Mouse (Mus musculus): ENCODE data around the gene Tshz3. TPM values are rescaled to one million over a fixed set of nuclear protein-coding genes. Genes with fewer than 3 reads are reported as not detected.

The Tshz3 gene
- polyA plus RNA-seq, 1 experiment, result 34.9 TPM

DNA sequence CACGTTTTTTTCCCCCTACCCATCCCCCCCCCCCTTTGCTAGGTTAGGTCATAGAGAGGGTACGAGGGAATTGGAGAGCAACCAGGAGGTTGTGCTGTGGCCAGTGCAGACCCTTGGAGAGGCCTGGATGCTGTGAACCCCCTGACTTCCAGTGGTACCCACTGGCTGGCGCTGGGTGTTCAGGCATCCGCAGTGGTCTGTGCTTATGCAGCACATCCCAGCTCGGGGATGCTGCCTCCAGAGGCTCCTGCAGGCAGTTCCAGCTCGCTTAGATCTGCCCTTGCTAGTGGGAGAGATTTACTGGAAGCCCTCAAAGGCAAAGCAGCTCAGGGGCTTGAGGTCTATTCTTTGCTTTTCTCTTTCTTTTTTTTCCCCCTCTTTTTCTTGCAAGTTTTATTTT is 19.3 kb downstream of the Tshz3 start:
- peak; percentile 78 for DNase-seq (ENCODE audit: low read depth)

DNA sequence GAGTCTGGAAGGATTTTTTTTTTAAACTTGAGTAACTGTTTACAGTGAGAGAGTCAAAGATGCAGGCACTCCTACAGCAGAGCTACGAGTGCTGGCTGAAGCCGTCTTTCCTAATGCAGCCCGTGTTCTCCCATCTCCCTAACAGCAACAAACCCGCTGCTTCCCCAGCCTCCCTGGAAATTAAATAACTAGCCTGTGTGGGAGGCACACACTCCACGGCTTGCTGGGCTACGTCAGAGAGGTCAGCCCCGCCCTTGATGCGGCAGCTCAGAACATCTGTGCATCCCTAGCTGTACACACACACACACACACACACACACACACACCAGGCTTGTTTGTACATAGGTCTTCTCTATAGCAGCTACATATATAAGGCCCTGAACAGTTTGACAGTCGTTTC is 22.9 kb downstream of the Tshz3 start:
- TF ChIP-seq CTCF (IDR thresholded peaks at IDR 0.05; ENCODE audit: borderline replicate concordance, extremely low read depth, insufficient read depth, insufficient read length), result no peak
- DNase-seq (ENCODE audit: low read depth), result no peak

More for the DNA sequence above, 19.3 kb downstream of the Tshz3 start:
- TF ChIP-seq CTCF (IDR thresholded peaks at IDR 0.05; ENCODE audit: borderline replicate concordance, extremely low read depth, insufficient read depth, insufficient read length), result peak; percentile 62
- TF ChIP-seq POLR2A (IDR thresholded peaks at IDR 0.05; ENCODE audit: borderline replicate concordance, extremely low read depth, insufficient read depth, insufficient read length, poor library complexity, severe bottlenecking), result no peak

DNA sequence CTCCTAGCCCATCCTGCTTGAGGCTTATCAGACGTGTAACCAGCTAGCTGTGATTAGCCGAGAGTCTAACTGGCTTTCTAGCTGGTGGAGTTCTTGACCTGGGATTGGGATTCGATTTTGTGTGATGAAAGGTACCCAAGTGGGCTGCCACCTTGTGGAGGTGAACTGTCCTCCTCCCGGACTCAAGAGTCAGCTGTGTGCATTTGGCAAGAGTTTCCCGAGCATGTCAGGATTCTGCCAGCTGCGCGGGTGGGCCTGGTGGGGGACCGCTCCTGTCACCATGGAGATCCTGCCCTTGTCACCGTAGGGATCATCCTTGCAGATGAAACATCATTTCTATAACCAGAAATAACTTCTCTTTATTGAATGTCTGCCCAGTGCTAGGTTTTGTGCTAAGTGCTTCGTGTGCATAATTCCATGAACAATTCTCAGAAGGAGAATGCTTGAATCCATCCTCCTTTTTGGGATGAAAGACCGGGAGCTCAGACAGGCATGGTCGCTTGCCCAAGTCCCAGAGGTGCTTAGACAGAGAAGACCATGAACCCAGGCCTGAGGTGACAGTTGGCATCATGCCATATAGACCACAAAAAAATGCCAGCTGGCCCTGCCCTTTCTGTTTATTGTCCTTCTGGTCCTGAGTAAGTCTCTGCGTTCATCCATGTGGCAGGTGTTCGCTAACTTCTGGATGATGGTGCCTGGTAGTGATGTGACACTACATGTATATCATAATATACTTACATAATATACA is 38.6 kb downstream of the Tshz3 start:
- DNase-seq (ENCODE audit: low read depth), result peak; percentile 42
- peak; percentile 7; the same call in 1 of the 2 replicates for TF ChIP-seq CTCF (IDR thresholded peaks at IDR 0.05; ENCODE audit: borderline replicate concordance, extremely low read depth, insufficient read depth, insufficient read length)
- no peak for TF ChIP-seq POLR2A (IDR thresholded peaks at IDR 0.05; ENCODE audit: borderline replicate concordance, extremely low read depth, insufficient read depth, insufficient read length, poor library complexity, severe bottlenecking)

DNA sequence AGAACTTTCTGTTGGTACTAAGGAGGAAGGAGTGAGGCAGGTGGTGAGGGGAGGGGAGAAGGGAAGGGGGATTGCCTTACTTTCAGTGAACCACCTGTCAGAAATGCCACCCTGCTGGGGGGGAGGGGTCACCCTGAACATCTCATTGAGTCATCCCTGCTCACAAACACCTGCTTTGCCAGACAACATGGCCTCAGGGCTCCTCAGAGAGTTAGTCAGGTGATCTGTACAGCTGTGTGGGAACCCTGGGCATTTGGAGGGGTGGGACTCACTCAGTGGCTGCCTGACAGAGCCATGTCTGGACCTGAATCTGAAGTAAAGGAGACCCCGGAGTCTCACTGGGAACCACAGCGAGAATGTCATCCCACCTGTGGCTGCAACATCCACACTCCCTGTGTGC is 53.6 kb downstream of the Tshz3 start:
- TF ChIP-seq POLR2A (IDR thresholded peaks at IDR 0.05; ENCODE audit: borderline replicate concordance, extremely low read depth, insufficient read depth, insufficient read length, poor library complexity, severe bottlenecking), result no peak
- TF ChIP-seq CTCF (IDR thresholded peaks at IDR 0.05; ENCODE audit: borderline replicate concordance, extremely low read depth, insufficient read depth, insufficient read length), result no peak
- DNase-seq (ENCODE audit: low read depth), result no peak

DNA sequence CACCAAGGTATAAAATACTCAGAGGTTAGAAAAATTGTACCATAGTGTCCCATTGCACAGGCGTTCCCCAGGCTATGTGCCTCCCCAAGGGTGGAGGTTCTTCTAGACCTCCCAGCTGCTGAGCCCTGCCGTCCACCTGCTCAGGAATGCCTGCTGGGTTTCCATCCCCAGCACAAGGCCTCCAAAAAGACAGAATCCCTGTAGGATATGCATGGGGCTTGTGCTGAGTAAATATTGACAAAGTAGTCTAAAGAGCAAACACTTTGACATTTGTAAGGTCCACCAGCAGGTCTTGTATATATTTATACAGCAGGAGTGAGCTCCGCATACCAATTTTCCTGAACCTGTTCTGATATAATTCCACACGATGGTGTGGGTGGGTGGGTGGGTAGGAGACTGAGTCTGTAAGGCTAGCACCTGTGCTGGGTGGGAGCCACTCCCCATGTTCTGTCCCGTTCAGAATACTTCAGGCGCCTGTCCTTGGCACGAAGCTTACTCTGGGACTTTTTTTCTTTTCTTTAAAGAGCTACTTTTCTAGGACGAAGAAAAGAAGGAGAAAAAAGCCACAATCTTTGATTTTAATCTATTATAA is 69.7 kb downstream of the Tshz3 start:
- no peak for TF ChIP-seq POLR2A (IDR thresholded peaks at IDR 0.05; ENCODE audit: borderline replicate concordance, extremely low read depth, insufficient read depth, insufficient read length, poor library complexity, severe bottlenecking)
- TF ChIP-seq CTCF (IDR thresholded peaks at IDR 0.05; ENCODE audit: borderline replicate concordance, extremely low read depth, insufficient read depth, insufficient read length), result no peak
- DNase-seq (ENCODE audit: low read depth), result no peak

DNA sequence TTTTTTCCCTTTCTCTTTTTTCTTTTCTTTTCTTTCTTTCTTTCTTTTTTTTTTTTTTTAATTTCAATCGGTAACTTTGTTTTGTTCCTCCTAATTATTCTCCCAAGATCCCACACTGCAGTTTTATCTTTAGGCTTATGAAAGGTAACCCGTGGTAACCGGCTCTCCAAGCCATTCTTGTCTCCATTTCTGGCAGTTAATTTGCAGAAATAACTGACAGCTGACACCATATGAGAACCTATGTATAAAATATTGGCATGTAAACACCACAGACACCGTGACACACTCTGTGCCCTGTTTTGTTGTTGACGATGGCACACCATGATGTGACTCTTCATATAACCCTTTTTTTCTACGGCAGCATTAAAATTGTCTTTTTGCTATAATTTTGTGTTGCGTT is 75.2 kb downstream of the Tshz3 start:
- TF ChIP-seq CTCF (IDR thresholded peaks at IDR 0.05; ENCODE audit: borderline replicate concordance, extremely low read depth, insufficient read depth, insufficient read length) (no peak), POLR2A (IDR thresholded peaks at IDR 0.05; ENCODE audit: borderline replicate concordance, extremely low read depth, insufficient read depth, insufficient read length, poor library complexity, severe bottlenecking) (no peak)
- peak; percentile 64 for DNase-seq (ENCODE audit: low read depth)

DNA sequence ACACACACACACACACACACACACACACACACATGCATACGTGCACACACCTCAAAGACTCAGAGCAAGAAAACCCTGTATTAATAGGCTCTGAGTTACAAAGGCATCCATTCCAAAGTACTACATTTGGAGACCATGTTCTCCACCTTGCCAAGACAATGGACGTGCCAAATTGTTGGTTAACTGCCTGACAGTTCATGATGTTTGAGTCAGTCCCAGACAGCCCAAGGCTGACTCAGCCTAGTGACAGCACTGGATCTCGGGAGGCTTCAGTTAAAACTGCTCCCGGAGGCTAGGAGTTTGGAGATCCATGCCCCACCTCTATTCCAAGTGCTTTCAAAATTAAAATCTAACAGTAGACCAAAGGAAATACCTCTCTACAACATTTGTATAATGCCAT is 79.0 kb downstream of the Tshz3 start:
- no peak for TF ChIP-seq CTCF (IDR thresholded peaks at IDR 0.05; ENCODE audit: borderline replicate concordance, extremely low read depth, insufficient read depth, insufficient read length)
- DNase-seq (ENCODE audit: low read depth), result no peak

DNA sequence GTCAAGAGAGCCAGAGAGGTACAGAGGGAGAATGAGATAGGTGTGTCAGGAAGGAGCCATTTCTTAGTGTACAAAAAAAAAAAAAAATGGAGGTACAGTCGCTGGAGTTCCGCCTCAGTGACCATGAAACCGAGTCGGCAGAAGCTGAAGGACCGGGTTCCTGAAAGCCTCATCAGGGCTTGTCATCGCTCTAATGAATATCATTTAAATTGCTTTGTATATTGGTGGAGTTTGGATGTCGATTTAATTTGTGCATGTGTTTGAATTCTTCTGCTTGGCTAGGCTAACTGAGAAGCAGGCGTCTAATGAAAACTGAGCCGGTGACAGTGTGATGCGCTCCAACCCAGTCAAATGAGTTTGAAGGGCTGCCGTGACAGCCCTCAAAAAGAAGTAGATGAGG is 80.5 kb downstream of the Tshz3 start:
- peak; percentile 15 for DNase-seq (ENCODE audit: low read depth)
- TF ChIP-seq POLR2A (IDR thresholded peaks at IDR 0.05; ENCODE audit: borderline replicate concordance, extremely low read depth, insufficient read depth, insufficient read length, poor library complexity, severe bottlenecking), result no peak
- no peak for TF ChIP-seq CTCF (IDR thresholded peaks at IDR 0.05; ENCODE audit: borderline replicate concordance, extremely low read depth, insufficient read depth, insufficient read length)

DNA sequence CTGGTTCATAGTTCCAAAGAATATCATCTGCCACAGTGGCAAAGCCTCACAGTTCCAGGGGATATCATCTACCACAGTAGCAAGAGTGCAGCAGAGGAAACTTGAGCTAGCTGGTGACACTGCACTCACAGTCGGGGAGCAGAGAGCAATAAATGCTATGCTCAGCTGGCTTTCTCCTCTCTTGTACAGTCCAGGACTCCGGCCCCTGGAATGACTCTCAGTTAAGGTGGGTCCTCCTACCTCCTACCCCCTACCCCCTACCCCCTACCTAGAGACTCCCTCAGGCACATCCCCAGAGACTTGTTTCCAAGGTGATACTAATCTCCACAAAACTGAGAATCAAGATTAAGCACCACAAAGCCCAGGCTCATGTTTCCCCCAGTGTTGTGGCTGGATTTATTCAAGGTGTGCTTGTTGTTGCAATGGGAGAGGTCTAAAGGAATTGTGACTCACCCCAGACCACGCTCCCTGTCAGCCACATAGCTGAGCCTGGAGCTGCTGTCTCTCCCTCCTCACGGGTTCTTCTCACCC is 86.4 kb downstream of the Tshz3 start:
- DNase-seq (ENCODE audit: low read depth), result no peak
- TF ChIP-seq POLR2A (IDR thresholded peaks at IDR 0.05; ENCODE audit: borderline replicate concordance, extremely low read depth, insufficient read depth, insufficient read length, poor library complexity, severe bottlenecking), result no peak
- TF ChIP-seq CTCF (IDR thresholded peaks at IDR 0.05; ENCODE audit: borderline replicate concordance, extremely low read depth, insufficient read depth, insufficient read length), result no peak

DNA sequence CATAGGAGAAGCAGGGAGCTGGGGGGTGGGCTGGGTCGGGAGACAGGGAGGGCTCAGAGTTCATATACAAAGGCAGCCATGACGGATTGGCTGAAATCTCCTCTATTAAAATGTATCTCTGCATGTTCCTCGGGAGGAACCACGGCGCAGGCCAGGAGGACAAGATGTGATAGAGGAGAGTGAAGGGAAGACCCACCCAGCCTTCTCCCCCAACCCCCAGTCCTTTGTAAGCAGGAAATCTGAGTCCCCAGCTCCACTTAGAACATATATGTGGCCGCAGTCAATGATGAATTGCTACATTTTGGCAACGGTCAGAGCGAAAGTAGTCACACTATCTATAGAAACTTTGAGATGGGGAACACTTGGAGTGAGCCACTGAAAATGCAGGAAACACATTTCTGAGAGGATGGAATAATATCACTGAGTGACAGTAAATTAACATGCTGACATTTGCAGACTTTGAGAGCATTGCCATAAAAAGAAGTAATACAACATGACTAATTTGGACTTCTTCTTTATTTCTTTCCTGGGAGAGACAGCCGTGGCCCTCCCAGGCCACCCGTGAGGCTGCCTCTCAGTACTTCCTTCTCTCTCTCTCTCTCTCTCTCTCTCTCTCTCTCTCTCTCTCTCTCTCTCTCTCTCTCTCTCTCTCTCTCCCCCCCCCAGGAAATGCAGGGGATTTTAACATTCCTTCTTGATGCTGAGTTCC is 88.9 kb downstream of the Tshz3 start:
- TF ChIP-seq POLR2A (IDR thresholded peaks at IDR 0.05; ENCODE audit: borderline replicate concordance, extremely low read depth, insufficient read depth, insufficient read length, poor library complexity, severe bottlenecking) (no peak), CTCF (IDR thresholded peaks at IDR 0.05; ENCODE audit: borderline replicate concordance, extremely low read depth, insufficient read depth, insufficient read length) (no peak)

DNA sequence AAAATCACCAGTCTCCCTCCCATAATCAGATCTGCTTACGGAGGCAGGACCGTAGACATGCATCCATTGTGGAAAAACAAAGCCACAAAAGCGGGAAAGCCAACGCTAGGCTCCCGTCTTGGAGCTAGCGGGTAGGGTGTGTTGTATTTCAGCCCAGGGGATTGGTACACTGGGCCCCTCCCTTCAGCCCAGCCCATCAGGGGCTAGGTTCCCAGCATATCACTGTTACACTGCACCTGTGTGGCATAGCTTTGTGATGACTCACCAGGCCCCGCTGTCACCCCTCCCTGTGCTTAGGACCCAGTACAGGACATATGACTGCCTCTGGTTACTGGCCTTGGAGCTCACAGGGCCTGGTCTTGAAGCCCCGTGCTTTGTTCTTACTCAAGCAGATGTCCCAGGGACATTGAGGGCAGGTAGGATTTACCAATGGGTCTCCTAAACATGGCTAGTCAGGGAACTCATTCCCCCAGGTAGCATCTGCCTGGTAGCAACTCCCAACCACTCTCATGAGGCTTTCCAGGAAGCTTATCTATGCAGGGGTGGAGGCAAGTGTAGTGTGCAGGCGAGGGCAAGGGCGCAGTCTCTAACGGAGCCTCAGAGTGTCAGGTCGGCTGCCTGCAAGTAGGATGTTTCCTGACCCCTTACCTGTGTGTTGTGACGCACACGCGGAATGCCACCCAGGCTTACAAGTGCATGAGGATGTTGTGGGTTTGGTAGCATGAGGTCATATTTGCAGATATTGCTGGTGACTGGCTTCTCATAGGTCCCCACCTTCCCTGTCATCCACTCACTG is 98.7 kb downstream of the Tshz3 start:
- TF ChIP-seq CTCF (IDR thresholded peaks at IDR 0.05; ENCODE audit: borderline replicate concordance, extremely low read depth, insufficient read depth, insufficient read length) (no peak), POLR2A (IDR thresholded peaks at IDR 0.05; ENCODE audit: borderline replicate concordance, extremely low read depth, insufficient read depth, insufficient read length, poor library complexity, severe bottlenecking) (no peak)
- DNase-seq (ENCODE audit: low read depth), result no peak

More for the DNA sequence above, 88.9 kb downstream of the Tshz3 start:
- DNase-seq (ENCODE audit: low read depth), result no peak
